Mouse (Mus musculus): ENCODE measurements around the gene Ndufa7.
"Not testable (repeated sequence)": the region's sequence is repeated elsewhere in the genome, so short reads cannot be mapped to it uniquely, and the experiment has no call there.

Gene Ndufa7

GRCm38 (mm10) chr17:33874411-33874810 is 50.0 kb downstream of the Ndufa7 start:
- in situ Hi-C loops (cut with MboI, MseI) = no loop called here

DNA sequence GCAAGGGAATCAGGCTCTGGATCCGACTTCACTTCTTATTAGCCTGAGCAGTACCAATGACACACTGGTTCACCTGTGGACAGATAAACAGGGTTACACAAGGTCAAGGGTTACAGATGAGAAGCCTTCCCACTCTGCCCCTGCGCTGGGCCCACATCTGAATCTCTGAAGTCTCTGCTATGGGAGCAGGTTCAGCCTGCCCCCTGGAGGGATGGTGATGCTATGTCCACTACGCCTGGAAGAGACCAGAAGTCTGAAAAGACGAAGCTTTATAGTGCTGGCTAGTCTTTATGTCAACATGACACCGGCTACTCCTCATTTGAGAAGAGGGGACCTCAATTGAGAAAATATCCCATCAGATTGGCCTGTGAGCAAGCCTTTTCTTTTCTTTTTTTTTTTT is 51.4 kb downstream of the Ndufa7 start:
- in situ Hi-C loops (cut with MboI, MseI) = not testable (repeated sequence)

GRCm38 (mm10) chr17:33884320-33884719 is 59.9 kb downstream of the Ndufa7 start:
- in situ Hi-C loops (cut with MboI, MseI) = not testable (repeated sequence)

DNA sequence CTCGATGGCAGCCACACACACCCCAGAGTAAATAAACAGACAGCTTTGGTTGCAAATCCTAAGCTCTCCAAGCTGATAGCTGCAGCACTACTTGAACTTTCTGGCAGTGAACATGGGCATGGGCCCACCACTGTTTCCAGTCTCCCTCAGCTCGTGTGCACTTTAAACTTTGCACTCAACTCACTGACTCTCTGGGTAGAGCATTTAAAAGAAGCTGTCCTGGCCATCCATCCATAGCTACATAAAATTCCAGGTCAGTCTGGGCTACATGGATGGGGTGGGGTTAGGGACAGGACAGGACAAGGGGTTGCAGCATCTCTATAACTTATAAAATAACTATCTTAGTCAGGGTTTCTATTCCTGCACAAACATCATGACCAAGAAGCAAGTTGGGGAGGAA is 63.4 kb downstream of the Ndufa7 start:
- in situ Hi-C loops (cut with MboI, MseI) = not testable (repeated sequence)
